Mouse (Mus musculus) heart, adult 2 months (tissue): Measurements from ENCODE around the gene Ager. TPM values are rescaled to one million over a fixed set of nuclear protein-coding genes. Genes with fewer than 3 reads are reported as not detected.
A peak's percentile ranks its signal among the peaks of the same experiment; 100 is the strongest.

Experiments
- DNase-seq, 2 experiments: peaks; one replicate each; pipeline ENCODE4 v3.0.0; 2021
- H3K27ac ChIP-seq: fragments of 200-600 bp; 2 replicates; pipeline ENCODE4 v1.8.1; 2022
- H3K27me3 ChIP-seq: fragments of 200-500 bp; 2 replicates; pipeline ENCODE4 v1.6.1; 2012; ENCODE audit warnings: mild to moderate bottlenecking, low read length, inconsistent platforms, mixed read lengths; ENCODE audit not compliant: control insufficient read depth, insufficient read depth
- H3K36me3 ChIP-seq: fragments of 200-500 bp; 2 replicates; pipeline ENCODE4 v1.6.1; 2012; ENCODE audit warnings: low read length, inconsistent platforms; ENCODE audit not compliant: control insufficient read depth, insufficient read depth
- H3K4me1 ChIP-seq: fragments of 200-500 bp; 2 replicates; pipeline ENCODE4 v1.6.1; 2011; ENCODE audit warnings: low read length; ENCODE audit not compliant: control insufficient read depth, insufficient read depth
- H3K4me3 ChIP-seq: fragments of 200-600 bp; 2 replicates; pipeline ENCODE4 v1.8.1; 2022
- H3K79me2 ChIP-seq: fragments of 200-500 bp; replicated peaks from 2 replicates; pipeline ENCODE4 v1.6.1; 2012; ENCODE audit warnings: mild to moderate bottlenecking, inconsistent platforms, low read length, moderate library complexity, mixed read lengths; ENCODE audit not compliant: control insufficient read depth, insufficient read depth
- H3K9ac ChIP-seq: fragments of 200-500 bp; 2 replicates; pipeline ENCODE4 v1.6.1; 2012; ENCODE audit warnings: low read depth, mild to moderate bottlenecking, control low read depth, inconsistent platforms, low read length, mixed read lengths
- CTCF ChIP-seq: fragments of 200-600 bp; IDR thresholded peaks from 2 replicates; pipeline ENCODE4 v1.8.1; 2022; ENCODE audit warnings: antibody characterized with exemption, mild to moderate bottlenecking, moderate library complexity
- EP300 ChIP-seq: fragments of 200-500 bp; IDR thresholded peaks from 2 replicates; pipeline ENCODE4 v1.6.1; 2011; ENCODE audit warnings: low read depth, low read length, control low read depth; ENCODE audit not compliant: insufficient read depth
- POLR2A ChIP-seq: fragments of 200-500 bp; IDR thresholded peaks from 2 replicates; pipeline ENCODE4 v1.6.1; 2011; ENCODE audit warnings: mild to moderate bottlenecking, low read depth, low read length, control low read depth; ENCODE audit not compliant: insufficient read depth
- WGBS: fragments of 180-500 bp; shearing (Covaris S2); methylation state at CpG from one replicate; pipeline ENCODE4 v1.1.7; 2018; 5-methylcytosine and 5-hydroxymethylcytosine counted together
- intact Hi-C: fragments of 180-260 bp; cut with DNase I; formaldehyde crosslinking; loops from one replicate; pipeline ENCODE4 v1.15.1; 2025
- long read RNA-seq: library from polyadenylated mRNA; stranded (forward); transcript quantifications from one replicate; pipeline ENCODE4 v2.0.0, GENCODE M21; 2021
- polyA plus RNA-seq: library from polyadenylated mRNA; depleted of rRNA; stranded (reverse); fragments of >200 nt; gene quantifications from 2 replicates; pipeline ENCODE4 v1.2.3, GENCODE M21; 2012; rRNA removed
- total RNA-seq, 2 experiments: library from RNA; stranded (reverse); gene quantifications; 2 replicates each; pipeline ENCODE4 v1.2.3; 2021

Gene Ager
- under 1 TPM; 0.14 to 0.18 TPM for total RNA-seq
- polyA plus RNA-seq, result 0.38 and 2.2 TPM in 2 replicates
- long read RNA-seq, result 0 reads

GRCm38 (mm10) chr17:34597566-34598095, at the start of gene Ager:
Gene Ager, plus strand, starts transcription at chr17:34597862.
- Histone ChIP-seq H3K4me1 (peaks cover 4% of the 10 kb centered on the region; the same call in 1 of the 2 replicates), H3K9ac (no peak within 1 kb of the TSS), H3K4me3 (no peak within 1 kb of the TSS), H3K36me3 (no peaks in the 10 kb centered on the region), H3K27ac (no peak within 1 kb of the TSS), H3K79me2 (no peaks in the 10 kb centered on the region), H3K27me3 (no peaks in the 10 kb centered on the region)
- 21% methylated on average over 6 of the region's 6 CpGs for WGBS
- intact Hi-C loops, result loop anchor here (10.0 kb wide), 1 partner anchor 673 kb away; the partner anchor contains the start of gene Rgl2
- TF ChIP-seq EP300 (no peak), CTCF (no peak), POLR2A (no peak)
- no peak for DNase-seq

GRCm38 (mm10) chr17:34549156-34549555, 48.5 kb upstream of the Ager start:
- Histone ChIP-seq H3K9ac (no peak overlapping the region), H3K27ac (no peak overlapping the region), H3K4me1 (no peaks in the 10 kb centered on the region), H3K27me3 (no peaks in the 10 kb centered on the region), H3K79me2 (no peaks in the 10 kb centered on the region), H3K4me3 (no peak overlapping the region), H3K36me3 (no peaks in the 10 kb centered on the region)
- 75% methylated on average over 3 of the region's 3 CpGs for WGBS
- DNase-seq, result no peak
- intact Hi-C loops, result no loop called here
- no peak for TF ChIP-seq POLR2A
- no peak for TF ChIP-seq CTCF
- TF ChIP-seq EP300, result no peak

GRCm38 (mm10) chr17:34549843-34550242, 47.8 kb upstream of the Ager start:
- 53% methylated on average over 2 of the region's 2 CpGs for WGBS
- no peak for TF ChIP-seq POLR2A
- TF ChIP-seq CTCF, result no peak
- no peak for TF ChIP-seq EP300
- H3K27me3 ChIP-seq, result no peaks in the 10 kb centered on the region
- intact Hi-C loops, result no loop called here
- no peaks in the 10 kb centered on the region for H3K79me2 ChIP-seq
- no peaks in the 10 kb centered on the region for H3K36me3 ChIP-seq
- H3K27ac ChIP-seq, result no peak overlapping the region
- no peak overlapping the region for H3K9ac ChIP-seq
- no peak overlapping the region for H3K4me3 ChIP-seq
- DNase-seq, result no peak
- H3K4me1 ChIP-seq, result no peaks in the 10 kb centered on the region

- intact Hi-C loops, result loop anchor here (5.0 kb wide), 2 partner anchors 62 to 118 kb away; partner anchors contain the start of gene Egfl8
- Histone ChIP-seq H3K36me3 (no peaks in the 10 kb centered on the region), H3K79me2 (no peaks in the 10 kb centered on the region), H3K4me3 (no peak overlapping the region), H3K4me1 (peaks cover 3% of the 10 kb centered on the region), H3K27ac (no peak overlapping the region), H3K27me3 (no peaks in the 10 kb centered on the region), H3K9ac (no peak overlapping the region)
- whole genome bisulfite sequencing, result 19% methylated on average over 5 of the region's 5 CpGs
- no peak for TF ChIP-seq POLR2A
- peak; percentile 83; the same call in 1 of the 2 replicates for TF ChIP-seq EP300
- TF ChIP-seq CTCF, result peak; percentile 99
- peak; percentile 77 to 85 for DNase-seq
Measured at GRCm38 (mm10) chr17:34555483-34555882, 42.2 kb upstream of the Ager start.

GRCm38 (mm10) chr17:34556406-34556805, 41.3 kb upstream of the Ager start:
- Histone ChIP-seq H3K79me2 (no peaks in the 10 kb centered on the region), H3K27me3 (no peaks in the 10 kb centered on the region), H3K36me3 (no peaks in the 10 kb centered on the region), H3K9ac (no peak overlapping the region), H3K4me1 (peaks cover 5% of the 10 kb centered on the region), H3K4me3 (no peak overlapping the region), H3K27ac (no peak overlapping the region)
- no peak for TF ChIP-seq POLR2A
- TF ChIP-seq EP300, result no peak
- TF ChIP-seq CTCF, result no peak
- no peak for DNase-seq
- intact Hi-C loops, result loop anchor here (5.0 kb wide), 2 partner anchors 61 to 119 kb away; partner anchors contain the start of gene Egfl8
- WGBS, result 75% methylated on average over 8 of the region's 8 CpGs

- TF ChIP-seq CTCF (no peak), POLR2A (no peak), EP300 (no peak)
- 71% methylated on average over 11 of the region's 11 CpGs for WGBS
- intact Hi-C loops, result loop anchor here (5.0 kb wide), 2 partner anchors 60 to 120 kb away; partner anchors contain the start of gene Egfl8
- Histone ChIP-seq H3K79me2 (no peaks in the 10 kb centered on the region), H3K4me1 (peaks cover 5% of the 10 kb centered on the region), H3K4me3 (no peak overlapping the region), H3K27me3 (no peaks in the 10 kb centered on the region), H3K36me3 (no peaks in the 10 kb centered on the region), H3K27ac (peak overlapping the region; percentile 20), H3K9ac (no peak overlapping the region)
- no peak for DNase-seq
Measured at GRCm38 (mm10) chr17:34557411-34557810, 40.3 kb upstream of the Ager start.
